Mouse (Mus musculus) midbrain, embryonic 10.5 days (tissue): ENCODE results near the gene Kcne4. TPM values are rescaled to one million over a fixed set of nuclear protein-coding genes. Genes with fewer than 3 reads are reported as not detected.

ENCODE experiments used
- DNase-seq: peaks from one replicate; pipeline ENCODE4 v3.0.0-alpha.2; 2017; ENCODE audit warnings: low spot score
- H3K27ac ChIP-seq: fragments of 300-500 bp; sonication (generic); replicated peaks from 2 replicates; pipeline ENCODE4 v1.5.1; 2016; ENCODE audit warnings: mild to moderate bottlenecking
- H3K27me3 ChIP-seq: fragments of 300-500 bp; sonication (generic); 2 replicates; pipeline ENCODE4 v1.6.1; 2016; ENCODE audit warnings: low read depth, mild to moderate bottlenecking; ENCODE audit not compliant: poor library complexity, severe bottlenecking
- H3K36me3 ChIP-seq: fragments of 300-500 bp; sonication (generic); 2 replicates; pipeline ENCODE4 v1.6.1; 2016; ENCODE audit warnings: mild to moderate bottlenecking, moderate library complexity
- H3K4me1 ChIP-seq: fragments of 300-500 bp; sonication (generic); 2 replicates; pipeline ENCODE4 v1.6.1; 2016
- H3K4me3 ChIP-seq: fragments of 300-500 bp; sonication (generic); 2 replicates; pipeline ENCODE4 v1.5.1; 2016; ENCODE audit warnings: mild to moderate bottlenecking, moderate library complexity
- H3K9me3 ChIP-seq: fragments of 300-500 bp; sonication (generic); replicated peaks from 2 replicates; pipeline ENCODE4 v1.6.1; 2016; ENCODE audit warnings: mild to moderate bottlenecking
- WGBS: fragments of 180-500 bp; shearing (Covaris S2); methylation state at CpG from one replicate; pipeline ENCODE4 v1.1.7; 2016; 5-methylcytosine and 5-hydroxymethylcytosine counted together
- polyA plus RNA-seq: library from polyadenylated mRNA; unstranded; fragments of >200 nt; fragmentation: Nextera tagmentation; extraction: Ambion mirVana; gene quantifications from 2 replicates; pipeline ENCODE4 v1.2.1, GENCODE M21; 2016

Gene Kcne4
- polyA plus RNA-seq, 1 experiment from 2014 or later, result 0.26 TPM

- DNase-seq, result no peak
- H3K36me3 ChIP-seq, result no peaks in the 10 kb centered on the region
- H3K9me3 ChIP-seq, result no peaks in the 10 kb centered on the region
- 81% methylated on average over 6 of the region's 6 CpGs for WGBS
- H3K4me3 ChIP-seq, result no peak overlapping the region
- no peak overlapping the region for H3K27ac ChIP-seq
- H3K27me3 ChIP-seq, result no peaks in the 10 kb centered on the region
- no peaks in the 10 kb centered on the region for H3K4me1 ChIP-seq
Observed at GRCm38 (mm10) chr1:78864351-78864750, 47.8 kb downstream of the Kcne4 start.

GRCm38 (mm10) chr1:78864799-78865346, 48.3 kb downstream of the Kcne4 start:
- no peaks in the 10 kb centered on the region for H3K4me1 ChIP-seq
- H3K4me3 ChIP-seq, result no peak overlapping the region
- 87% methylated on average over 4 of the region's 4 CpGs for WGBS
- H3K27ac ChIP-seq, result no peak overlapping the region
- H3K27me3 ChIP-seq, result no peaks in the 10 kb centered on the region
- H3K9me3 ChIP-seq, result no peaks in the 10 kb centered on the region
- H3K36me3 ChIP-seq, result no peaks in the 10 kb centered on the region
- no peak for DNase-seq

GRCm38 (mm10) chr1:78865991-78866390, 49.4 kb downstream of the Kcne4 start:
- H3K27me3 ChIP-seq, result no peaks in the 10 kb centered on the region
- H3K36me3 ChIP-seq, result no peaks in the 10 kb centered on the region
- no peak for DNase-seq
- H3K4me1 ChIP-seq, result no peaks in the 10 kb centered on the region
- 91% methylated on average over 5 of the region's 5 CpGs for WGBS
- H3K4me3 ChIP-seq, result no peak overlapping the region
- H3K9me3 ChIP-seq, result no peaks in the 10 kb centered on the region
- H3K27ac ChIP-seq, result no peak overlapping the region

GRCm38 (mm10) chr1:78866455-78866854, 49.9 kb downstream of the Kcne4 start:
- no peak for DNase-seq
- Histone ChIP-seq H3K4me1 (no peaks in the 10 kb centered on the region), H3K4me3 (no peak overlapping the region), H3K27me3 (no peaks in the 10 kb centered on the region), H3K36me3 (no peaks in the 10 kb centered on the region), H3K27ac (no peak overlapping the region), H3K9me3 (no peaks in the 10 kb centered on the region)
- 94% methylated on average over 2 of the region's 2 CpGs for WGBS

Other genes starting within 250 kb of the Kcne4 start
- 82.3 and 86.2 TPM in 2 replicates for gene Acsl3, start 158.9 kb upstream of the Kcne4 start, polyA plus RNA-seq
- gene Utp14b, start 158.7 kb upstream of the Kcne4 start, polyA plus RNA-seq, result 3.6 and 3.8 TPM in 2 replicates